Mouse (Mus musculus): Measurements from ENCODE around the gene Mast4.
A peak's percentile ranks its signal among the peaks of the same experiment; 100 is the strongest.

The Mast4 gene

GRCm38 (mm10) chr13:103119728-103120127 is 214.6 kb downstream of the Mast4 start:
- DNase-seq (ENCODE audit: low spot score), result no peak

DNA sequence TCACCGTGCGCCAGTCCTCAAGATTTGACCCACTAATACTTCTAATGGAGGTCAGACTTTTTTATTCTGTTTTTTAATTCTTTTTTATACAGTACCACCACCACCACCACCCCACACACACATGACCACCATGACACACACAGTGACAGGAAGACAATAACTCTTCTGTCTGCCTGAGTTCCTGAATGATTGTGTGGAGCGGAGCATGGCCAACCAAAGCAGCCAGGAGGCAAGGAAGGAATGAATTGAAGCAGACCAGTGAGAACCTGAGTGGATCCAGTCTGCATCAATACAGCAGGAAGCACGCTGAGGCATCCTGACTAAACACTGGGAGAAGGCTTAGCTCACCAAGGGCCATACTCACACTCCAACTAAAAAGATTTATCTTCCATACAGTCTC is 219.2 kb downstream of the Mast4 start:
- DNase-seq (ENCODE audit: low spot score), result no peak

DNA sequence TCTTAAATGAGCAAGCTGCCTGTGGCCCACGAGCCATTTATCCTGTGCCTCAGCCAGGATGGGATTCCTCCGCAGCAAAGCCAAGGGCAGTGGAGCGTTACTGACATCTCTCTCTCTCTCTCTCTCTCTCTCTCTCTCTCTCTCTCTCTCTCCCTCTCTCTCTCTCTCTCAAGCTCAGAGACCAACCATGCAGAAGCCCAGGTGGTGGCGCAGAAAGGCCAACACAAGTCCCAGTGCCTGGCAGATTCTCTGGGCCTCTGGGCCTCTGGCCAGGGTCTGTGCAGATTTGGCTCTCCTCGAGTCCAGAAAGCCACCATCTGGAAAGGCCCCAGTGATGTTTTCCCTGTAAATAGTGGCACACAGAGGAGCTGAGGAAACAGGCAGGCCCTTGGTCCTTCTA is 220.0 kb downstream of the Mast4 start:
- DNase-seq (ENCODE audit: low spot score), result no peak

DNA sequence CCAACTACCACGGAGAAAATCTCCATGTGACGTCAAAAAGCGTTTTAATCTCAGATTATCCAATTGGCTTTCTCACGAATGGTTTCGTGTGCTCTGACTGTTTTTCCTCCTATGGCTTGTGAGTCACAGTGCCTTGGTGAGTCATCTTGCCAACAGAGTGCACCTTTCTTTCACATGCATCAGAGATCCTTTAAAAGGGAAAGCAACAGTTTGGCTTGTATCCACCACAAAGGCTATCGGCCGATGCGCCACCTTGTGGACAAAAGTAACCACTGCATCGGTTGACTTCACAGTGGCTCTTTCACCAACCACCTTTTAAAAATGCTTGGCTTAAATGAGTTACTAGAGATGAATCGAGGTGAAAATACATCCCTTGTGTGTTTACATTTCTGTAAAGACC is 224.4 kb downstream of the Mast4 start:
- DNase-seq (ENCODE audit: low spot score), result peak; percentile 59

GRCm38 (mm10) chr13:103107362-103107761 is 226.9 kb downstream of the Mast4 start:
- no peak for DNase-seq (ENCODE audit: low spot score)

DNA sequence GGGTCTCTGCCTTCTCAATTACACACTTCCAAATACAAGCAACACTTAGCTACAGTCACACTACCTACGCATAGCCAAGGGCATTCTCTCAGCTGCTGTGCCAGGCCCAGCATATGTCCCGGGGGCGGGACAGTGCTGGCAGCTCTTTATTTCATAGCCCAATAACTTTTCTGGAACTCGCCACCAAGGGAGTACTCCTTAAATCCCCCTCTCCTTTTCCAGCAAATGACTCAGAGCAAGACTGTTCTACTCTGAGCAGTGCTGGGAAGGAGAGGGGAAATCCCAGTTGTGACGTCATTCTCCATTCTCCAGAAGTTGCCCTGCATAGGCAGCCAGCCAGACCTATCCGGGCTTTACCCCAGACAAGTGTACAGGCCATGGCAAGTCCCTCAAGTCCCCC is 231.7 kb downstream of the Mast4 start:
- no peak for DNase-seq (ENCODE audit: low spot score)

- peak; percentile 59 for DNase-seq (ENCODE audit: low spot score)
Observed at GRCm38 (mm10) chr13:103096346-103097150, 237.7 kb downstream of the Mast4 start.

DNA sequence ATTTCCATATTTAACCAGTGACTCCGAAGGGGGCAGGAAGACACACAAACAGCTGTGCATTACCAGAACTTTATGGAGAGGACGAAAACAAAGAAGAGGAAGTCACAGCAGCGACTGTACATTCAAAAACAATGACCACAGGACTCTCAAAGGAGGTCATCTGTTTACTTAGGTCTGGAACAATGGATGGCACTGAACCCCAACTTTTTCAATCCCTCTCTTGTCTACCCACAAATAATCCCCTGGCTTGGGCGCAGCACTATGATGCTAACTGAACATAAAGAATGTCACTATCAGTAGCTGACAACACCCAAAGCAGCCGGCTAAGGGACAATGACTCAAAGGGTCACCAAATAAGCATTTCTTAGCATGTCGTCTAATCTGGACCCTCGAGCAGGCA is 238.8 kb downstream of the Mast4 start:
- no peak for DNase-seq (ENCODE audit: low spot score)

GRCm38 (mm10) chr13:103094595-103094994 is 239.7 kb downstream of the Mast4 start:
- no peak for DNase-seq (ENCODE audit: low spot score)

- no peak for DNase-seq (ENCODE audit: low spot score)
Observed at GRCm38 (mm10) chr13:103093713-103094112, 240.6 kb downstream of the Mast4 start.

DNA sequence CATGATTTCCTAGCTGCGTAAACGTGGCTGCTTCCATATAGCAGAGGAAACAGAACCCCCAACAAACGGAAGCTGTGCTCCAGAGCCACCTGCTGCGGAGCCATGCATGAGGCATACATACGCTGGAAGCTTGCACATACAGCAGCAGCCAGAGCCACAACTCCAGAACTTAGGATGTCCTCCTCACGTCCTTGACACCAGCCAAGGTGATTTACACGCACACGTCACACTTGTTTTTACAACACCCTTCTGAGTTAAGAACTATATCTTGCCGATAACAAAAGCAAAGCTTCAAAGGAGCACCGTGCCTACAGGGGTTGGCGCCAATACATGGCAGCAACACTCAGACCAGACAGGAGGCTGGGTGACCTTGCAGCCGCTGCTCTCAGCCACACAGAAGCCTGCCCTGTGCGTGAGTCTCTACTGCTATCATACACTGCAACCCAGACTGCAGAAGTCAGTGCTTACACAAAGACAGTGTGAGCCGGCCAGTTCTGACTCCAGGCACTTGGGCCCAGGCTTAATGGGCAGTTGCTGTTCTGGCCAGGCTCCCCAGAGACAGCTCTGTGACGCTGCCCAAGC is 248.7 kb downstream of the Mast4 start:
- no peak for DNase-seq (ENCODE audit: low spot score)

DNA sequence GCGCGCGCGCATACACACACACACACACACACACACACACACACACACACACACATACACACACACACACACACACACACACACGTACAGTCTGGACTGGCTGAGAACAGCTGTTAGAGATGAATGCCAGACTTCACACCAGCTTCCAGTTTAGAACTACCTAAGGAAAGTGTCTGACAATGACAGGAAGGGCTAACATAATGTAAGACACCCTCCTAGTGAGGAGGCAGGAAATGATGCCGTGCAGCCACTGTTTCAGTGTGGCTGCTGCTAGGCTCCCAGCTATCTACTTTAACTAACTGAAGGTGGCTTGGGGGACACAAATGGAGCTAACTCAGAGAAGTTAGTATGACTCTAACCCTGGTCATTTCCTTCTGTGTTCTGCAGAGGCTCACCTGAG is 251.4 kb downstream of the Mast4 start:
- DNase-seq (ENCODE audit: low spot score), result no peak

GRCm38 (mm10) chr13:103079806-103080205 is 254.5 kb downstream of the Mast4 start:
- no peak for DNase-seq (ENCODE audit: low spot score)

- no peak for DNase-seq (ENCODE audit: low spot score)
Observed at GRCm38 (mm10) chr13:103078815-103079214, 255.5 kb downstream of the Mast4 start.

DNA sequence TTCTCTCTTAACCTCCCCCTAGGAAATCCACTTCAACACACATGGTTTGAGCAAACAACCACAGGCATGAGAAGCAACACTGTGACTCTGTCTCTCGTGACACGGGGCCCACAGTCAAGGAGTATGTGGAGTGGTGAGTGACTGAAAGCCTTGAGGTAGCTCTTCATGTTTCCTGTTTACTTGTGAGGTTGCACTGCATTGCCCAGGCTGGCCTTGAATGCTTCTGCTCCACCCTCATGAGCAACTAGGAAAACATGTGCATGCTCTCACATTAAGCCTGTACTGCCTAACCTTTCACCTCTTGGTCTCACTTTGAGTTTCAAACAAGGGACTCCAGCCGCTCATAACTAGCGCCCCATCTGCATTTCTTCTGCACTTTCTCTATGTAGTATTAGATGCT is 260.8 kb downstream of the Mast4 start:
- no peak for DNase-seq (ENCODE audit: low spot score)

DNA sequence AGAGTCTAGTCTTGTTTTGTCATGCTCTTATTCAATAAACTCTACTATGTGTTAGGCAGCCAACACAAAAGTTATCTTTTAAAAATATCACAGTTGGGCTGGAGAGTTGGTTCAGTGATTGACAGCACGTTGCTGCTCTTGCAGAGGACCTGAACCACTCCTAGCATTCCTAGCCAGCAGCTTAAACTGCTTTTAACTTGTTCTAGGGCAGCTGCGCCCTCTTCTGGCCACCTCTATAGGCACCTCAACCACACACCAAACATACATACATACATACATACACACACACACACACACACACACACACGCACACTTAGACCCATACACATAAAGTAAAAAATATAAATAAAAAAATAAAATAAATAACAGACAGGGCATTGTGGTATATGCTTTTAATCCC is 262.5 kb downstream of the Mast4 start:
- DNase-seq (ENCODE audit: low spot score), result no peak

GRCm38 (mm10) chr13:103067581-103068166 is 266.6 kb downstream of the Mast4 start:
- DNase-seq (ENCODE audit: low spot score), result no peak

- DNase-seq (ENCODE audit: low spot score), result no peak
Observed at GRCm38 (mm10) chr13:103065437-103065836, 268.9 kb downstream of the Mast4 start.

GRCm38 (mm10) chr13:103061680-103062079 is 272.6 kb downstream of the Mast4 start:
- DNase-seq (ENCODE audit: low spot score), result no peak

GRCm38 (mm10) chr13:103059995-103060652 is 274.2 kb downstream of the Mast4 start:
- no peak for DNase-seq (ENCODE audit: low spot score)

DNA sequence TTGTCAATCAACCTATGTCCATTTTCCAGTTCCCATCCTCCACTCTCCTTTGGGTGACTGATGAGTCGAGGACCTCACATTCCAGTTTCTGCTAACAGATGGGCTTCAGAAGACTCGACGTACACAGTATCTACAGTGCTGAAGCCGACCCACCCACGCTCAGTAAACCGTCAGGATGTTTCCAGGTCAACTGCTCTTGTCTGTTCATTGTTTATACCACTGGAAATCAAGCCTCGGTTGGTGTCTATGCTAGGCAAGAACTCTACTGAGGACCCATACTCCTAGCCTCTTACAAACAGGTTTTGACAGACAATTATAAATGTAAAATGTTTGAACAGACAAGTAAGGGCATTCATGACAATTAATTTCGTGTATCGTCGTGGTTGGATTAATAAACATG is 277.8 kb downstream of the Mast4 start:
- DNase-seq (ENCODE audit: low spot score), result no peak

- no peak for DNase-seq (ENCODE audit: low spot score)
Observed at GRCm38 (mm10) chr13:103052661-103053060, 281.6 kb downstream of the Mast4 start.

GRCm38 (mm10) chr13:103048954-103049353 is 285.3 kb downstream of the Mast4 start:
- DNase-seq (ENCODE audit: low spot score), result no peak

Measured in layer of hippocampus, adult 9-10 months (tissue).